In the genomic region with DNA sequence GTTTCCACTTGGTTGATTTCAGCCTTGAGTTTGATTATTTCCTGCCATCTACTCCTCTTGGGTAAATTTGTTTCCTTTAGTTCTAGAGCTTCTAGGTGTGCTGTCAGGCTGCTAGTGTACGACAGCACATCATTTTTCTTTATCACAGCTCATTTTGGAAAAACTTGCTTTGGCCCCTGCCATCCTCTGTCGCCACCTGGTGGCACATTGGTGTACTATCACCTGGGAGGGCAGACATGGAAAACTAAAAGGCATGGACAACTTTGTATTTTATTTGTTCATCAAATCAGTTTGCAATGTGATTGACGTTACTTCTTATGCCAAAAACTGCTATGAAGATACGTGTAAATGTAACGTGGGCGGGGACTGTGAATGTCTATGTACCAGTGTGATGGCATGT, we compare ENCODE assay signal across 8 mouse cellular contexts. TPM values are rescaled to one million over a fixed set of nuclear protein-coding genes. Genes with fewer than 3 reads are reported as not detected.
DNase-seq lines count a peak whose midpoint lies in the region; TF ChIP-seq lines count a peak whose summit lies in the region.

No protein-coding gene starts in this region.

- no peak overlapping the region for H3K27ac ChIP-seq in gastrocnemius, adult 2 months

- intact Hi-C loops in gastrocnemius, adult 2 months (cut with DNase I): loop anchor here (1.0 to 10.0 kb wide), 3 partner anchors 67 to 341 kb away; no protein-coding TSS in a partner anchor

- TF ChIP-seq CTCF in gastrocnemius, adult 2 months (IDR thresholded peaks at IDR 0.05): peak; percentile 85

- DNase-seq in gastrocnemius, adult 2 months: peak; percentile 34
- no peak for DNase-seq in gastrocnemius, postnatal 25 days
- DNase-seq in ovary, postnatal 36 days (ENCODE audit: low spot score): peak; percentile 34
- no peak for DNase-seq in ovary, postnatal 10 days (ENCODE audit: low spot score)
- DNase-seq in cerebellum, adult 11 months: peak; percentile 14
- peak; percentile 55 for DNase-seq in gastrocnemius, postnatal 10 days
- peak; percentile 62 for DNase-seq in lung, postnatal 14 days
- DNase-seq in thymus, postnatal 0 days (ENCODE audit: low spot score): peak; percentile 64

- no peak overlapping the region for H3K4me3 ChIP-seq in gastrocnemius, adult 2 months

RNA-seq across cellular contexts. Expression of a gene that starts 59.3 kb away (rescaled TPM):
- total RNA-seq in gastrocnemius, adult 2 months (2021): 1 to 10 TPM; 1.4 to 2.9 TPM
- 1 to 10 TPM; 1.5 to 2.2 TPM for total RNA-seq in gastrocnemius, postnatal 25 days (2021)
- total RNA-seq in gastrocnemius, postnatal 10 days (2021): 1 to 10 TPM; 1.0 to 1.2 TPM
- 102 and 104 TPM in 2 replicates for polyA plus RNA-seq in thymus, postnatal 0 days (2015; fragmentation: Nextera tagmentation; extraction: Ambion mirVana)

Comparison
In these comparisons a context has a peak if more than half of its experiments do, and no peak if none do; other contexts are left out.
1. DNase-seq: peak in gastrocnemius, adult 2 months (single experiment), ovary, postnatal 36 days (single experiment), cerebellum, adult 11 months (single experiment), gastrocnemius, postnatal 10 days (single experiment), lung, postnatal 14 days (single experiment) and thymus, postnatal 0 days (single experiment); none in gastrocnemius, postnatal 25 days (single experiment) and ovary, postnatal 10 days (single experiment).